Mouse (Mus musculus) left cerebral cortex, adult 8-10 months (tissue): ENCODE measurements at regions not wholly inside any gene's neighbourhood (a gene's known extent, or its start where the extent isn't known, plus 50 kb on each side); places are given as distances from the start of the nearest gene placed in this dataset.
A peak's percentile ranks its signal among the peaks of the same experiment; 100 is the strongest.

Experiments used
- DNase-seq, 2 experiments: peaks; one replicate each; pipeline ENCODE4 v3.0.0; 2022; ENCODE audit warnings: low spot score in 2 of 2

- no peak for DNase-seq
Observed at GRCm38 (mm10) chr11:24535462-24535861, 457.6 kb downstream of the Bcl11a start.

GRCm38 (mm10) chr11:24537721-24538120, 459.9 kb downstream of the Bcl11a start:
- DNase-seq: no peak

GRCm38 (mm10) chr11:24569655-24570054, 491.8 kb downstream of the Bcl11a start:
- no peak for DNase-seq

GRCm38 (mm10) chr11:24613529-24613928, 535.7 kb downstream of the Bcl11a start:
- DNase-seq: no peak

GRCm38 (mm10) chr11:24615436-24615835, 537.6 kb downstream of the Bcl11a start:
- no peak for DNase-seq

GRCm38 (mm10) chr11:24618586-24618985, 540.7 kb downstream of the Bcl11a start:
- no peak for DNase-seq

GRCm38 (mm10) chr11:24619021-24619420, 541.2 kb downstream of the Bcl11a start:
- no peak for DNase-seq

GRCm38 (mm10) chr11:24628619-24629018, 550.8 kb downstream of the Bcl11a start:
- DNase-seq: no peak

GRCm38 (mm10) chr11:24629431-24629830, 551.6 kb downstream of the Bcl11a start:
- no peak for DNase-seq

GRCm38 (mm10) chr11:24630403-24630900, 552.6 kb downstream of the Bcl11a start:
- no peak for DNase-seq

GRCm38 (mm10) chr11:24631651-24632050, 553.8 kb downstream of the Bcl11a start:
- DNase-seq: peak in 1 of 2 experiments; percentile 40

- DNase-seq: no peak
Observed at GRCm38 (mm10) chr11:24636716-24637115, 558.9 kb downstream of the Bcl11a start.

GRCm38 (mm10) chr11:24643439-24644109, 565.7 kb downstream of the Bcl11a start:
- no peak for DNase-seq

GRCm38 (mm10) chr11:24652852-24653251, 575.0 kb downstream of the Bcl11a start:
- DNase-seq: no peak

GRCm38 (mm10) chr11:24664082-24664481, 586.2 kb downstream of the Bcl11a start:
- no peak for DNase-seq

- no peak for DNase-seq
Observed at GRCm38 (mm10) chr11:24665310-24665709, 587.5 kb downstream of the Bcl11a start.

GRCm38 (mm10) chr11:24671662-24672061, 593.8 kb downstream of the Bcl11a start:
- DNase-seq: no peak

GRCm38 (mm10) chr11:24673248-24674207, 595.7 kb downstream of the Bcl11a start:
- no peak for DNase-seq

GRCm38 (mm10) chr11:24674208-24674571, 596.3 kb downstream of the Bcl11a start:
- no peak for DNase-seq

GRCm38 (mm10) chr11:24677016-24677415, 599.2 kb downstream of the Bcl11a start:
- peak in 1 of 2 experiments; percentile 38 for DNase-seq

- DNase-seq: peak in 1 of 2 experiments; percentile 46
Observed at GRCm38 (mm10) chr11:24679581-24679980, 601.7 kb downstream of the Bcl11a start.

GRCm38 (mm10) chr11:24682423-24682822, 604.6 kb downstream of the Bcl11a start:
- DNase-seq: no peak
